Mouse (Mus musculus) hindbrain, embryonic 10.5 days (tissue): ENCODE data around the gene Ssr4. TPM values are rescaled to one million over a fixed set of nuclear protein-coding genes. Genes with fewer than 3 reads are reported as not detected.

Experiments used
- DNase-seq: peaks from one replicate; pipeline ENCODE4 v3.0.0-alpha.2; 2017; ENCODE audit warnings: low spot score
- H3K27ac ChIP-seq: fragments of 300-500 bp; sonication (generic); 2 replicates; pipeline ENCODE4 v1.5.1; 2016; ENCODE audit warnings: mild to moderate bottlenecking, moderate library complexity
- H3K27me3 ChIP-seq: fragments of 300-500 bp; sonication (generic); 2 replicates; pipeline ENCODE4 v1.6.1; 2016; ENCODE audit warnings: mild to moderate bottlenecking; ENCODE audit not compliant: poor library complexity, insufficient read depth, severe bottlenecking
- H3K36me3 ChIP-seq: fragments of 300-500 bp; sonication (generic); 2 replicates; pipeline ENCODE4 v1.6.1; 2016; ENCODE audit warnings: mild to moderate bottlenecking, moderate library complexity
- H3K4me1 ChIP-seq: fragments of 300-500 bp; sonication (generic); replicated peaks from 2 replicates; pipeline ENCODE4 v1.6.1; 2016; ENCODE audit warnings: mild to moderate bottlenecking
- H3K4me3 ChIP-seq: fragments of 300-500 bp; sonication (generic); 2 replicates; pipeline ENCODE4 v1.5.1; 2016; ENCODE audit warnings: mild to moderate bottlenecking, moderate library complexity
- H3K9me3 ChIP-seq: fragments of 300-500 bp; sonication (generic); 2 replicates; pipeline ENCODE4 v1.6.1; 2016; ENCODE audit warnings: mild to moderate bottlenecking, moderate library complexity
- WGBS: fragments of 180-500 bp; shearing (Covaris S2); methylation state at CpG from one replicate; pipeline ENCODE4 v1.1.7; 2016; 5-methylcytosine and 5-hydroxymethylcytosine counted together
- polyA plus RNA-seq: library from polyadenylated mRNA; unstranded; fragments of >200 nt; fragmentation: Nextera tagmentation; extraction: Ambion mirVana; gene quantifications from 2 replicates; pipeline ENCODE4 v1.2.1, GENCODE M21; 2016

Ssr4 gene
- polyA plus RNA-seq, 1 experiment from 2014 or later: 140 TPM

DNA sequence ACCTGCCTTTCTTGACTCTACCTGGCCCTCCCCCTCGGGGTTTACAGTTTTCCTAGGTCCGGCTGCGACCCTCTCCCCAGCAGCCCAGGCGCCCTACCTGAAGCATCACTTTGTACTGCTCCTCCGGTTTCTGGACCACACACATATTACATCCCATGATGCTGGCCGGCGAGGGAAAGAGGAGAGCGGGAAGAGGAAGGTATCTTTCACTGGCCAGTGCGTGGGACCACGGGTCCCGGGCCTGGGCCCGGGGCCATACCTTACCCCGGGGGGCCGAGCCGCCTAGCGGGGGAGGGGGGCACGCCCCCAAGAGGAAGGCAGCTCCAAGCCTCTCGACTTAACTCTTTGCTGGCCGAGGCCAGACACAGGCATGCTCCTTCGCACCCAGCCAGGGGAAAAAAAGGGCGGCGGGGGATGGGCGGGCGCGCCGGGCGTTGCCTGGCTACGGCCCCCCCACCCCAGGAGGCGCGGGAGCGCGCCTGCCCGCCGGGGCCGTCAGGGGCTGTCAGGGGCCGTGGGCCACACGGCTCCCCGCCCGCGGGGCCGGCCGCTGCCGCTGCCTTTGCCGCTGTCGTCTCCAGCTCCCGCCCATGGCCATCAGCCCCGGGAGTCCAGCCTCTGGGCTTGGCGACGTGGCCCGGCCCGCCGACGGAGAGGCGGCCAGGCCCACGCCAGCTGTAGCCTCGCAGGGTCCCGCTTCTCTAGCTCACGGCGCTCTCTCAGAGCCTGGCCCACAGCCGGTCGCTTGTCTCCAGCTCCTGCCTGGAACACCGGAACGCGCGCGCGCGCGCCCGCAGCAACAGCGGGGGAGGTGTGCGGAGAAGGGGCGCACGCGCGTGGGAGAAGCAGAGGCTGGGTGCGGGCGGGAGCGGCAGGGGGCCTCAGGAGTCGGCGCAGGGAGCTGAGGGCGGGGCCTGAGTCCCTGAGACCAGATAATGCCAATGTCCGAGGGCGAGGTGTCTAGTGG is 37.6 kb downstream of the Ssr4 start, which contains the start of gene Pdzd4:
TSS of gene Pdzd4 (minus strand) at position 785 of the 967 bp plus-strand sequence.
- Histone ChIP-seq H3K27me3 (peaks cover 35% of the 10 kb centered on the region), H3K4me1 (peaks cover 19% of the 10 kb centered on the region; the same call in 1 of the 2 replicates), H3K4me3 (peak within 1 kb of the TSS; percentile 65), H3K9me3 (0 out of 2 replicates have a peak, but pooled peaks cover 7% of the 10 kb centered on the region), H3K36me3 (no peaks in the 10 kb centered on the region), H3K27ac (peak within 1 kb of the TSS; percentile 89)
- DNase-seq: peak; percentile 57
- WGBS: 21% methylated on average over 80 of the region's 84 CpGs

DNA sequence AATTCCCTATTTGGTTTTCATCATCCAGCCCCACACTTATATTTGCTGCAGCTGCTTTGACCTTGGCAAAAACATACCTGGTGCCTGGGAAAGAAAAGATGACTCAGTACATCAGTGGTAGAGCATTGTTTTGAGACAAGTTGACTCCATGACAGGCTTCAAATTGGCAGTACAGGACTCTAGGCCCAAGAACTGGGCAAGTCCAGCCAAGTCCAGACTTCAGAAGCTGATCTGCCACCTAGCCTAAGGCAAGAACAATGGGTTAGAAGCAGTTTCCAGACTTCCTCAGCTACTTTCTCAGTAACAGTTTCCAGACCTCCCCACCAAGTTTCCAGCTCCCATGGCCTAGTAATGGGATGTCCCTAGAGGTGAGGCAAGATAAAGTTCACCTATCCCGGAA is 48.9 kb downstream of the Ssr4 start:
- no peak overlapping the region for H3K4me3 ChIP-seq
- H3K4me1 ChIP-seq: no peaks in the 10 kb centered on the region
- H3K27ac ChIP-seq: no peak overlapping the region
- no peaks in the 10 kb centered on the region for H3K9me3 ChIP-seq
- 90% methylated on average over 1 of the region's 1 CpGs for WGBS
- H3K27me3 ChIP-seq: no peaks in the 10 kb centered on the region
- DNase-seq: no peak
- no peaks in the 10 kb centered on the region for H3K36me3 ChIP-seq

DNA sequence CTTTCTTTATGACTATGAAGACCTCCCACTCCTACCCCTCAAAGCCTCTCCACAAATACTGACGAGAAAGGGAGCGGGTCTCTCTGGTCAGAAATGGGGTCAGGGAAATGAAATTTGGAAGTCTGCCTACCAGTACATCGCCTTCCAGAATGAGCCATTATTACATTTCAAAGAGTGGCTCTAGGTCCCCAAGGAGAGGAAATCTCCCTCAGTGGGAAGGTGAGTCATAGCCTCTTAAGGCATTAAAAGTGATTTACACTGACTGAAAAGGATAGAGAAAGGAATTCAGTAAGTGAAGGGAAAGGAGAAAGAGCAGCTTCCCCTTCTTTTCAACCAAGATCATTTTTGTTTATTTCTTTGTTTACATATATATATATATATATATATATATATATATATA is 49.9 kb downstream of the Ssr4 start:
- WGBS: 90% methylated on average over 3 of the region's 3 CpGs
- Histone ChIP-seq H3K27ac (no peak overlapping the region), H3K4me1 (no peaks in the 10 kb centered on the region), H3K4me3 (no peak overlapping the region), H3K27me3 (no peaks in the 10 kb centered on the region), H3K36me3 (no peaks in the 10 kb centered on the region), H3K9me3 (no peaks in the 10 kb centered on the region)
- no peak for DNase-seq

Other genes starting within 250 kb of the Ssr4 start
- 32.9 and 49.2 TPM in 2 replicates for gene Dusp9, start 147.6 kb upstream of the Ssr4 start, polyA plus RNA-seq
- 7.6 and 12.9 TPM in 2 replicates for gene Pnck, start 126.9 kb upstream of the Ssr4 start, polyA plus RNA-seq
- 5.0 and 5.6 TPM in 2 replicates for gene Slc6a8, start 113.9 kb upstream of the Ssr4 start, polyA plus RNA-seq
- 144 and 164 TPM in 2 replicates for gene Bcap31, start 70.9 kb upstream of the Ssr4 start, polyA plus RNA-seq
- gene Abcd1, start 70.4 kb upstream of the Ssr4 start, polyA plus RNA-seq: 10.7 and 14.1 TPM in 2 replicates
- gene Plxnb3, start 29.9 kb upstream of the Ssr4 start, polyA plus RNA-seq: 0.10 and 0.19 TPM in 2 replicates
- 1.3 and 1.8 TPM in 2 replicates for gene Srpk3, start 12.6 kb upstream of the Ssr4 start, polyA plus RNA-seq
- 181 and 204 TPM in 2 replicates for gene Idh3g, start 131 bp upstream of the Ssr4 start, polyA plus RNA-seq
- 0.63 and 1.0 TPM in 2 replicates for gene Pdzd4, start 37.9 kb downstream of the Ssr4 start, polyA plus RNA-seq
- 0.16 TPM in 1 of 2 replicates, not detected in the other for gene Avpr2, start 105.1 kb downstream of the Ssr4 start, polyA plus RNA-seq
- 13.4 and 26.1 TPM in 2 replicates for gene L1cam, start 109.1 kb downstream of the Ssr4 start, polyA plus RNA-seq
- 2.2 TPM in 2 replicates for gene Arhgap4, start 134.8 kb downstream of the Ssr4 start, polyA plus RNA-seq
- gene Naa10, start 134.9 kb downstream of the Ssr4 start, polyA plus RNA-seq: 148 and 159 TPM in 2 replicates
- 20.6 and 25.8 TPM in 2 replicates for gene Renbp, start 143.8 kb downstream of the Ssr4 start, polyA plus RNA-seq
- 77.2 and 77.7 TPM in 2 replicates for gene Hcfc1, start 179.3 kb downstream of the Ssr4 start, polyA plus RNA-seq
- 53.3 and 60.6 TPM in 2 replicates for gene Irak1, start 236.9 kb downstream of the Ssr4 start, polyA plus RNA-seq